Mouse (Mus musculus): ENCODE measurements around the gene Zfp971. TPM values are rescaled to one million over a fixed set of nuclear protein-coding genes. Genes with fewer than 3 reads are reported as not detected.
"Not testable (repeated sequence)": the region's sequence is repeated elsewhere in the genome, so short reads cannot be mapped to it uniquely, and the experiment has no call there.

The Zfp971 gene
- polyA plus RNA-seq (2016; fragmentation: Nextera tagmentation; extraction: Ambion mirVana): 10.8 and 12.6 TPM in 2 replicates

DNA sequence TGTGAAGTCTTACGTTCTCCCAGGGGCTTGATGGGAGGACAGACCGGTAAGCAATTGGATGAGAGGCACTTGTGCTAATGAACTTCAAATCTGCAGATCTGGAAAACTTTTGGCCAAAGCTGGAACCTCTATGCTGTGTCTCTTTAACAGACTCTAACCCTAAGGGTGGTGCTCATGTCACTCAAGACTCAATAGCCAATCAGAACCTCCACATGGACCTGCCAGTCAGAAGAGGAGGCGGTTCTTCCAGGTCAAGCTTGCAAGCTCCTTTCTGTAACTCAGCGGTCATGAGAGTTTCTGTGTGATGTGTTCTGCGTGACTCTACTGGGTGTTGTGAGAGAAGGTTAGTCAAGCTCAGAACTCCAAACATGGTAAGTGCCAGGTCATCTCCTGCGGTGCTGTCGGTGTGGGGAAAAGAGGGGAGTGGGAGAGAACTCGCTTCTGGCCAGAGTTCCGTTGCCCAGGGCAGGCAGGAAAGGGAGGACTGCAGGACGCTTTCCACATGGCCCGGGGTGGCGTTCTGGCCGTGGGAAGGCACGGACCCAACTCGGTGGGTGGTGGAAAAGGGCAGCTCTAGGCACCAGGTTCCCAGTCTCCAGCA, at the start of gene Zfp971:
Gene Zfp971, plus strand, starts transcription at position 274 of the 601 bp plus-strand sequence.
- WGBS: 2% methylated on average over 15 of the region's 15 CpGs

DNA sequence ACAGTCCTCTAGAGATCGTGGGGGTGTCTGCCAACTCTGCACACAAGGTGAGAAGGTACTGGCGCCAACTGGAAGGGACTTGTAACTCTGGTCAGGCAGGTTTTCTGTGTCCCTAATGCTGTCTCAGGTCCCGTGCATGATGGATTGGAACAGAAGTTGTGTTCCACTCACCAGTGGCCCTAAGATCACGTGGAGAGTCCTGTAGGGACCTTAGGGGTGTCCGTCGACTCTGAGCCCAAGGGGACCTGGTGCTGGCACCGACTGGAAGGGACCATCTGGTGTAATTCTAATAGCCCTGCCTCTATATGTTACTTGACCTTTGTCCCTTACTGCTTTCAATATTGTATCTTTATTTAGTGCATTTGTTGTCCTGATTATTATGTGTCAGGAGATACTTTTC, 48.3 kb upstream of the Zfp971 start:
- H3K27ac ChIP-seq; ATAC-seq (ENCODE audit: insufficient number of reproducible peaks, insufficient read depth, low FRiP score, low TSS enrichment, low read depth); H3K27me3 ChIP-seq; H3K4me3 ChIP-seq (replicated peaks); H3K9me3 ChIP-seq; H3K4me2 ChIP-seq; H3K4me1 ChIP-seq (replicated peaks); H3K36me3 ChIP-seq; H3K9ac ChIP-seq (replicated peaks): not testable (repeated sequence)
- WGBS: 76% methylated on average over 7 of the region's 7 CpGs

More for the DNA sequence above, at the start of gene Zfp971:
- not testable (repeated sequence) for H3K9me3 ChIP-seq; ATAC-seq (ENCODE audit: insufficient number of reproducible peaks, insufficient read depth, low FRiP score, low TSS enrichment, low read depth); H3K4me1 ChIP-seq (replicated peaks); H3K27me3 ChIP-seq; H3K36me3 ChIP-seq
- Histone ChIP-seq H3K4me3 (replicated peaks) (peak within 1 kb of the TSS; percentile 60), H3K9ac (replicated peaks) (peak within 1 kb of the TSS; percentile 74), H3K4me2 (peak within 1 kb of the TSS; percentile 58), H3K27ac (peak within 1 kb of the TSS; percentile 29; the same call in 1 of the 2 replicates)

DNA sequence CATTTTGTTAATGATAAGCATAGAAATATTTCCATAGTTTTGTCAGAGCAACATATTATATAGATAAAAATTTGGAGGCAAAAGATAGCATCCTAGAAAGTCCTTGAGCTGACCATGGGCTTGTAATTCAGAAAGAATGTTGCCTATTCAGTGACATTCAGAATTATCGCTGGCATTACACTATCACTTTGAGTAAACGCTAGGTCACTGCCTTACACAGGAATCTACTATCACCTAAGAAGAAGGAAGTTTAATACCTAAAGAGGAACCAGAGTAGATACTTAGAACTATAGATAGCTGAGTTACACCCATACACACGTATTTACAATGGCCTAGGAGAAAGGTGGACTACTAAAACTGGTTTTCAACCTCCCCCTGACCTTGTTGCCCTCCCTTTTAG, 3.6 kb upstream of the Zfp971 start:
- not testable (repeated sequence) for H3K4me2 ChIP-seq; H3K4me1 ChIP-seq (replicated peaks); H3K4me3 ChIP-seq (replicated peaks); H3K36me3 ChIP-seq; H3K9ac ChIP-seq (replicated peaks); H3K27ac ChIP-seq; H3K9me3 ChIP-seq; ATAC-seq (ENCODE audit: insufficient number of reproducible peaks, insufficient read depth, low FRiP score, low TSS enrichment, low read depth); H3K27me3 ChIP-seq
- WGBS: 89% methylated on average over 3 of the region's 3 CpGs

DNA sequence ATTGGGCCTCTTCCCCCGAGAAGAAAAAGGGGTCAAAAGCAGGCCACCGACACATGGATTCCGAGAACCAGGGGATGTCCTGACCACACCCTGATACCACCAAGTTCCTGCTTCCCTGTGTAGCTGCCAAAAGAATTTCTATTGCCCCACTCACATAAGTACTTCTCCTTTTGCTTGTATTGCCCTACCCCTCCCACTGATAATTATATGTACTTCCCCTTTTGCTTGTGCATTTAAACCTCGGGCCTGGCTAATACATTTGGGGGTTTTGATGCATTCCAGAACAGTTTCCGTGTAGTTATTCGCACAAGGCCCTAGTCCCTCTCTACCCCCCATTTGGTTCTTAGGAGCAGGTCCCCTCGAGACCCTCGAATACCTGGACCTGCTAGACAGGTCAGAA, 2.3 kb upstream of the Zfp971 start:
- not testable (repeated sequence) for H3K9me3 ChIP-seq; H3K4me3 ChIP-seq (replicated peaks); H3K36me3 ChIP-seq; H3K4me1 ChIP-seq (replicated peaks); ATAC-seq (ENCODE audit: insufficient number of reproducible peaks, insufficient read depth, low FRiP score, low TSS enrichment, low read depth); H3K27me3 ChIP-seq; H3K4me2 ChIP-seq; H3K9ac ChIP-seq (replicated peaks); H3K27ac ChIP-seq
- WGBS: 81% methylated on average over 8 of the region's 8 CpGs

DNA sequence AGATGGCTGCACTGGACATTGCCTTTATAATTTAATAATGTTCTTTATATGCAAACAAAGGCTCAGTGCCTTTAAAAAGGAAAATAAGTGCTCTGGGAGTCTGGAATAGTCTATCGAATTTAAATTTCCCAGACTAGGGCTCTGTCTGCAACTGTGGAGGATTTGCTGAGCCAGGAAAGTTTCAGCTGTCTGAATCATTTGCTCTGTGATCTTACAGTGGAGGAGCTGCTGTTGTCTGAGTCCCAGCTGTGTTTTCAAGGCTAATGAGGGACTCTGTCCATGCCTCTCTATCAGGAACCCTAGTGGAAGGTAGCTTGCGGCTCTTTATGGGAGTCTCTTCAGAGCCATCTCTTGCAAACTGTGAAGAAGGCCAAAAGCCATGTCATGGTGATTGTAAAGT, 777 bp downstream of the Zfp971 start:
- Histone ChIP-seq H3K4me2 (peak overlapping the region; percentile 58), H3K9ac (replicated peaks) (peak overlapping the region; percentile 74), H3K4me3 (replicated peaks) (peak overlapping the region; percentile 60)
- 28% methylated on average over 2 of the region's 2 CpGs for WGBS
- ATAC-seq (ENCODE audit: insufficient number of reproducible peaks, insufficient read depth, low FRiP score, low TSS enrichment, low read depth); H3K27ac ChIP-seq; H3K36me3 ChIP-seq; H3K4me1 ChIP-seq (replicated peaks); H3K9me3 ChIP-seq; H3K27me3 ChIP-seq: not testable (repeated sequence)

DNA sequence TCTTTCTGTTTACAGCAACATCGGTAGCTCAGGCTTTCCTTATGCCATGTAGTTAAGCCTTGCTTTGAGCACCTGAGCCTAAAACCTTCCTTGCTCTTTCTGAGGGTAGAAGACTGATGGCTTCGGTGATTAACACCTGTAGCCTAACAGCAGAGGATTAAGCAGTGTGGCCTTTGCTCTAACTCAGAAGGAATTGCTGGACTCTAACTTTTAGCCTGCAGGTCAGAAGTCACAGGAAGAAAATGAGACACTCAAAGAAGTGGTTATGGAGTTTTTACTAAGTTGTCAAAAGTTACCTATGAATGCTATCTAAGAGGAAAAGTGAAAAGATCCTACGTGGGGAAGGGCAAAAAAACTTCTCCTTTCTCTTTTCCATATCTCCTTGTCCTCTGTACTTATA, 4.5 kb downstream of the Zfp971 start:
- not testable (repeated sequence) for ATAC-seq (ENCODE audit: insufficient number of reproducible peaks, insufficient read depth, low FRiP score, low TSS enrichment, low read depth); H3K4me3 ChIP-seq (replicated peaks); H3K27ac ChIP-seq; H3K4me2 ChIP-seq; H3K9ac ChIP-seq (replicated peaks); H3K9me3 ChIP-seq; H3K36me3 ChIP-seq; H3K27me3 ChIP-seq; H3K4me1 ChIP-seq (replicated peaks)
- 75% methylated on average over 3 of the region's 3 CpGs for WGBS

DNA sequence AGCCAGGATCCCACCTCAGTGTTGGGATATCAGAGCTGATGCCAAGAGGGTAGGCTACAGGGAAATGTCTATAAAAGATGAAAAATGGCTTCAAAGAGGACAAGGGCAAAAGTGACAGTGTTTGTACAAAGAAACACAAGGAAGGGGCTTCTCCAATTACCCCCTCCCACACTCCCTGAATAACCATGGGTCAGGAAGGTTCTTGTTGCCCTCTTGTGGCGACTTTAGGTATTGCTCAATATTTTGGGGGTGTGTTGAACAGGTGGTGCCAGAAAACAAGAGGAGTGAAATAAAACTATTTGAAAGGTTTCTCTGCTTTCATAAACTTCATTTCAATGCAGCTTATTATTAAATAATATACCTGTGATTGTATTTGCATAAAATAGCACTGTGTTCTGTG, 35.1 kb downstream of the Zfp971 start:
- H3K9ac ChIP-seq (replicated peaks): no peak overlapping the region
- no peak for ATAC-seq (ENCODE audit: insufficient number of reproducible peaks, insufficient read depth, low FRiP score, low TSS enrichment, low read depth)
- H3K9me3 ChIP-seq: 0 out of 2 replicates have a peak, but pooled peaks cover 7% of the 10 kb centered on the region
- H3K27me3 ChIP-seq: no peaks in the 10 kb centered on the region
- H3K36me3 ChIP-seq: peaks cover 10% of the 10 kb centered on the region
- H3K4me2 ChIP-seq: no peak overlapping the region
- H3K4me3 ChIP-seq (replicated peaks): no peak overlapping the region
- WGBS: 12% methylated on average over 1 of the region's 1 CpGs
- H3K4me1 ChIP-seq (replicated peaks): no peaks in the 10 kb centered on the region
- no peak overlapping the region for H3K27ac ChIP-seq

DNA sequence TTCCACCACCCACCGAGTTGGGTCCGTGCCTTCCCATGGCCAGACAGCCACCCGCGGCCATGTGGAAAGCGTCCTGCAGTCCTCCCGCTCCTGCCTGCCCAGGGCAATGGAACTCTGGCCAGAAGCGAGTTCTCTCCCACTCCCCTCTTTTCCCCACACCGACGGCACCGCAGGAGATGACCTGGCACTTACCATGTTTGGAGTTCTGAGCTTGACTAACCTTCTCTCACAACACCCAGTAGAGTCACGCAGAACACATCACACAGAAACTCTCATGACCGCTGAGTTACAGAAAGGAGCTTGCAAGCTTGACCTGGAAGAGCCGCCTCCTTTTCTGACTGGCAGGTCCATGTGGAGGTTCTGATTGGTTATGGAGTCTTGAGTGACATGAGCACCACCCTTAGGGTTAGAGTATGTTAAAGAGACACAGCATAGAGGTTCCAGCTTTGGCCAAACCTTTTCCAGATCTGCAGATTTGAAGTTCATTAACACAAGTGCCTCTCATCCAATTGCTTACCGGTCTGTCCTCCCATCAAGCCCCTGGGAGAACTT, 55.2 kb downstream of the Zfp971 start, which contains the start of gene Zfp931:
Gene Zfp931, minus strand, starts transcription at position 311 of the 552 bp plus-strand sequence.
- not testable (repeated sequence) for H3K4me1 ChIP-seq (replicated peaks); H3K9me3 ChIP-seq; H3K27me3 ChIP-seq; H3K36me3 ChIP-seq; ATAC-seq (ENCODE audit: insufficient number of reproducible peaks, insufficient read depth, low FRiP score, low TSS enrichment, low read depth); H3K27ac ChIP-seq
- 0% methylated on average over 7 of the region's 14 CpGs for WGBS
- peak within 1 kb of the TSS; percentile 52; the same call in 1 of the 2 replicates for H3K9ac ChIP-seq (replicated peaks)
- peak within 1 kb of the TSS; percentile 54 for H3K4me2 ChIP-seq
- H3K4me3 ChIP-seq (replicated peaks): peak within 1 kb of the TSS; percentile 46

Other genes starting within 250 kb of the Zfp971 start
- gene Gm14325, start 182.9 kb upstream of the Zfp971 start, polyA plus RNA-seq (2016; fragmentation: Nextera tagmentation; extraction: Ambion mirVana): 31.1 and 33.6 TPM in 2 replicates
- gene Gm14327, start 126.2 kb upstream of the Zfp971 start, polyA plus RNA-seq (2016; fragmentation: Nextera tagmentation; extraction: Ambion mirVana): 2.6 TPM in 2 replicates
- 0.41 and 1.5 TPM in 2 replicates for gene Zfp972, start 97.7 kb upstream of the Zfp971 start, polyA plus RNA-seq (2016; fragmentation: Nextera tagmentation; extraction: Ambion mirVana)
- 16.7 and 17.9 TPM in 2 replicates for gene Gm14326, start 66.0 kb upstream of the Zfp971 start, polyA plus RNA-seq (2016; fragmentation: Nextera tagmentation; extraction: Ambion mirVana)
- gene Zfp931, start 55.2 kb downstream of the Zfp971 start, polyA plus RNA-seq (2016; fragmentation: Nextera tagmentation; extraction: Ambion mirVana): 17.5 and 18.5 TPM in 2 replicates
- gene Phactr3, start 95.7 kb downstream of the Zfp971 start, polyA plus RNA-seq (2016; fragmentation: Nextera tagmentation; extraction: Ambion mirVana): 2.3 and 2.7 TPM in 2 replicates